32 mouse cellular contexts compared by ENCODE assay signal in the genomic region with DNA sequence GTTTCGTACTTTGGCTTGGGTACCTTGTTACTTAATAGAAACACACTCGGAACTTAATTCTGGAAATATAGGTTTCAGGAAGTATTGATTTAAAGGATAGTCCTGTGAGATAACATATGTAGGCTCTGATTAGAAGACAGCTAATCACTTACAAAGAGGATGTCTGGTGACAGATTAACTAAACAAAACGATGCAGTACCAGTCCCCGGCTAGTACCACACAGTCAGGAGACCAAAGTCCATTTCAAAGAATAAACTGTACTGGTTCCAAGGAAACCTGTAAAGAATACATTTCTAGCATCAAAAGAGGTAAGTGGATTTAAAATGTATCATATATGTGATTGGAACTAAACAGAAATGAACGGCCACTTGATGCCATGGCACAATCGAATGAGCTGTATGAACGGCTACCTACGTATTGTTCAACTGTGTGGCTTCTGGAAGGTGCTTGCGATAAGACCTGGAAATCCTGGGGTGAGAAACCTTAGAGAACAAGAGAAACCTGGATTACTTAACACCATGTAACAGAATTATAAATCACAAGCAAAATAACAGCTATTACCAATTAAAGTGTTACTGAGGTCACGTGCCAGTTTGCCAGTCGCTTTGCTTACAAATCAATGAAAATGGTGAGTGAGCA. TPM values are rescaled to one million over a fixed set of nuclear protein-coding genes. Genes with fewer than 3 reads are reported as not detected.
DNase-seq lines count a peak whose midpoint lies in the region; ATAC-seq and TF ChIP-seq lines count a peak whose summit lies in the region.
"Had no signal": no experiment of that assay in that cellular context is flagged by ENCODE, and none has a peak within 500 bp of the region (broad histone marks: within the 10 kb centered on the region; RNA-seq: fewer than 3 reads in every experiment).

A gene (plus strand): TSS at position 220 of the 639 bp plus-strand sequence.

- intact Hi-C loops in left cerebral cortex, postnatal 10 days (cut with DNase I) = no loop called here

- H3K9ac ChIP-seq in stomach, embryonic 14.5 days (replicated peaks; ENCODE audit: low read depth, low read length) = no peak within 1 kb of the TSS
- H3K9ac ChIP-seq in stomach, postnatal 0 days (ENCODE audit: low read length) = no peak within 1 kb of the TSS
- no peak within 1 kb of the TSS for H3K9ac ChIP-seq in liver, embryonic 13.5 days
- H3K9ac ChIP-seq: forebrain, embryonic 12.5 days; hindbrain, embryonic 12.5 days had no signal

- no peaks in the 10 kb centered on the region for H3K27me3 ChIP-seq in stomach, embryonic 14.5 days (ENCODE audit: control insufficient read depth, insufficient read depth, low read length)
- H3K27me3 ChIP-seq in stomach, postnatal 0 days (ENCODE audit: control insufficient read depth, insufficient read depth, low read length) = no peaks in the 10 kb centered on the region
- no peaks in the 10 kb centered on the region for H3K27me3 ChIP-seq in liver, embryonic 13.5 days
- H3K27me3 ChIP-seq: forebrain, embryonic 12.5 days; hindbrain, embryonic 12.5 days had no signal

- 75% methylated on average over 11 of the region's 11 CpGs for WGBS in stomach, embryonic 14.5 days
- 74% methylated on average over 11 of the region's 11 CpGs for WGBS in stomach, postnatal 0 days
- 68% methylated on average over 11 of the region's 11 CpGs for WGBS in liver, embryonic 13.5 days (ENCODE audit: insufficient replicate concordance)

- no peak within 1 kb of the TSS for H3K4me3 ChIP-seq in stomach, embryonic 14.5 days (ENCODE audit: low read depth, low read length)
- H3K4me3 ChIP-seq in stomach, postnatal 0 days (ENCODE audit: low read depth, low read length) = no peak within 1 kb of the TSS
- peak within 1 kb of the TSS; percentile 24 for H3K4me3 ChIP-seq in liver, embryonic 13.5 days (replicated peaks)
- H3K4me3 ChIP-seq: forebrain, embryonic 12.5 days; heart, adult 2 months; hindbrain, embryonic 12.5 days; layer of hippocampus, adult 2 months had no signal

- no peak for TF ChIP-seq EP300 in stomach, postnatal 0 days (optimal IDR thresholded peaks at IDR 0.05)

- no peaks in the 10 kb centered on the region for H3K4me1 ChIP-seq in stomach, embryonic 14.5 days (ENCODE audit: control insufficient read depth, insufficient read depth, low read length)
- H3K4me1 ChIP-seq in stomach, postnatal 0 days (replicated peaks; ENCODE audit: control insufficient read depth, insufficient read depth) = no peaks in the 10 kb centered on the region
- no peaks in the 10 kb centered on the region for H3K4me1 ChIP-seq in liver, embryonic 13.5 days (replicated peaks)
- H3K4me1 ChIP-seq: forebrain, embryonic 12.5 days; hindbrain, embryonic 12.5 days had no signal

- peak; percentile 28; the same call in 1 of the 2 replicates for ATAC-seq in stomach, embryonic 14.5 days (ENCODE audit: insufficient number of reproducible peaks, insufficient read depth, low FRiP score, low read depth)
- ATAC-seq in stomach, postnatal 0 days (ENCODE audit: low FRiP score, low TSS enrichment) = no peak
- no peak for ATAC-seq in liver, embryonic 13.5 days (ENCODE audit: low read depth)
- ATAC-seq: Patski had no signal

- no peak within 1 kb of the TSS for H3K4me2 ChIP-seq in stomach, embryonic 14.5 days (replicated peaks; ENCODE audit: low read depth, low read length)
- no peak within 1 kb of the TSS for H3K4me2 ChIP-seq in stomach, postnatal 0 days (replicated peaks; ENCODE audit: low read depth)
- no peak within 1 kb of the TSS for H3K4me2 ChIP-seq in liver, embryonic 13.5 days
- H3K4me2 ChIP-seq: forebrain, embryonic 12.5 days; hindbrain, embryonic 12.5 days had no signal

- DNase-seq in kidney, adult 9 months = peak; percentile 36
- DNase-seq in kidney, adult 18-20 months = no peak
- no peak for DNase-seq in stomach, postnatal 0 days (ENCODE audit: low spot score)
- no peak for DNase-seq in liver, embryonic 13.5 days
- DNase-seq in yolk sac, embryonic 10.5 days (ENCODE audit: low spot score) = peak; percentile 19
- DNase-seq in frontal cortex, postnatal 14 days (ENCODE audit: low spot score in 2 of 2) = no peak
- no peak for DNase-seq in left cerebral cortex, postnatal 10 days (ENCODE audit: extremely low spot score in 1 of 2, low spot score in 2 of 2)
- DNase-seq: cerebellum, adult 11 months; cerebellum, postnatal 14 days; gastrocnemius, postnatal 36 days; heart, adult 2 months; lung, postnatal 4 days; midbrain, embryonic 14.5 days; right cerebral cortex, postnatal 14 days; thymus, postnatal 4 days had no signal

- H3K27ac ChIP-seq in stomach, embryonic 14.5 days (ENCODE audit: low read length) = no peak within 1 kb of the TSS
- no peak within 1 kb of the TSS for H3K27ac ChIP-seq in stomach, postnatal 0 days (replicated peaks)
- H3K27ac ChIP-seq in liver, embryonic 13.5 days = no peak within 1 kb of the TSS
- H3K27ac ChIP-seq: forebrain, embryonic 12.5 days; heart, adult 2 months; hindbrain, embryonic 12.5 days; layer of hippocampus, adult 2 months had no signal

- H3K36me3 ChIP-seq in stomach, embryonic 14.5 days (ENCODE audit: control insufficient read depth, insufficient read depth, low read length) = no peaks in the 10 kb centered on the region
- no peaks in the 10 kb centered on the region for H3K36me3 ChIP-seq in stomach, postnatal 0 days (ENCODE audit: control insufficient read depth, insufficient read depth, low read length)
- no peaks in the 10 kb centered on the region for H3K36me3 ChIP-seq in liver, embryonic 13.5 days
- H3K36me3 ChIP-seq: forebrain, embryonic 12.5 days; hindbrain, embryonic 12.5 days had no signal

- TF ChIP-seq CTCF in stomach, postnatal 0 days (IDR thresholded peaks at IDR 0.05; ENCODE audit: low read depth) = no peak

- H3K9me3 ChIP-seq in stomach, embryonic 14.5 days (ENCODE audit: control insufficient read depth, low read depth, low read length) = no peaks in the 10 kb centered on the region
- no peaks in the 10 kb centered on the region for H3K9me3 ChIP-seq in stomach, postnatal 0 days (ENCODE audit: control insufficient read depth, low read length)
- H3K9me3 ChIP-seq in liver, embryonic 13.5 days (replicated peaks) = no peaks in the 10 kb centered on the region
- H3K9me3 ChIP-seq: forebrain, embryonic 12.5 days; hindbrain, embryonic 12.5 days had no signal

RNA-seq across cellular contexts. Expression of the gene that starts here (rescaled TPM):
- polyA plus RNA-seq in stomach, embryonic 14.5 days (2014; fragmentation: Nextera tagmentation; extraction: Ambion mirVana) = not detected in 2 replicates
- polyA plus RNA-seq in stomach, postnatal 0 days (2015; fragmentation: Nextera tagmentation; extraction: Ambion mirVana) = 0.11 and 0.24 TPM in 2 replicates
- 9.3 and 10.8 TPM in 2 replicates for polyA plus RNA-seq in liver, embryonic 13.5 days (2015; fragmentation: Nextera tagmentation; extraction: Ambion mirVana)
- total RNA-seq in left cerebral cortex, postnatal 10 days (2021) = not detected
- total RNA-seq: adrenal gland, adult 18-20 months; ES-E14; gastrocnemius, adult 18-20 months; gastrocnemius, postnatal 36 days; heart, adult 2 months; heart, postnatal 25 days; layer of hippocampus, adult 2 months; layer of hippocampus, postnatal 25 days; megakaryocyte-erythroid progenitor cell, adult 5-6 weeks had no signal
- polyA plus RNA-seq: embryonic facial prominence, embryonic 11.5 days; forebrain, embryonic 12.5 days; heart, adult 2 months; heart, embryonic 14.5 days; hindbrain, embryonic 12.5 days; limb, embryonic 11.5 days; lung, embryonic 16.5 days; midbrain, embryonic 14.5 days; neural tube, embryonic 11.5 days; Patski; spleen, adult 2 months had no signal

Comparison
In these comparisons a context has a peak if more than half of its experiments do, and no peak if none do; other contexts are left out.
1. DNase-seq: peak in kidney, adult 9 months (single experiment) and yolk sac, embryonic 10.5 days (single experiment); none in kidney, adult 18-20 months (single experiment), stomach, postnatal 0 days (single experiment), liver, embryonic 13.5 days (single experiment), frontal cortex, postnatal 14 days (0 of 2) and left cerebral cortex, postnatal 10 days (0 of 2).
2. Peak in ATAC-seq in stomach, embryonic 14.5 days; RNA of the gene not detected or under 1 TPM.